Mouse (Mus musculus) gastrocnemius, postnatal 4 days (tissue): Measurements from ENCODE around the gene Npy5r. TPM values are rescaled to one million over a fixed set of nuclear protein-coding genes. Genes with fewer than 3 reads are reported as not detected.

Experiments used
- DNase-seq, 2 experiments: peaks; one replicate each; pipeline ENCODE4 v3.0.0; 2021 to 2022; ENCODE audit warnings: low spot score in 2 of 2, mixed read lengths in 2 of 2
- long read RNA-seq, 2 experiments: library from polyadenylated mRNA; stranded (forward); transcript quantifications; one replicate each; pipeline ENCODE4 v2.0.0; 2021
- total RNA-seq, 2 experiments: library from RNA; stranded (reverse); gene quantifications; 2 replicates each; pipeline ENCODE4 v1.2.3; 2021

Npy5r gene
- not detected for total RNA-seq
- long read RNA-seq, experiment 1, result 0 reads
- long read RNA-seq, experiment 2, result 0 reads

DNA sequence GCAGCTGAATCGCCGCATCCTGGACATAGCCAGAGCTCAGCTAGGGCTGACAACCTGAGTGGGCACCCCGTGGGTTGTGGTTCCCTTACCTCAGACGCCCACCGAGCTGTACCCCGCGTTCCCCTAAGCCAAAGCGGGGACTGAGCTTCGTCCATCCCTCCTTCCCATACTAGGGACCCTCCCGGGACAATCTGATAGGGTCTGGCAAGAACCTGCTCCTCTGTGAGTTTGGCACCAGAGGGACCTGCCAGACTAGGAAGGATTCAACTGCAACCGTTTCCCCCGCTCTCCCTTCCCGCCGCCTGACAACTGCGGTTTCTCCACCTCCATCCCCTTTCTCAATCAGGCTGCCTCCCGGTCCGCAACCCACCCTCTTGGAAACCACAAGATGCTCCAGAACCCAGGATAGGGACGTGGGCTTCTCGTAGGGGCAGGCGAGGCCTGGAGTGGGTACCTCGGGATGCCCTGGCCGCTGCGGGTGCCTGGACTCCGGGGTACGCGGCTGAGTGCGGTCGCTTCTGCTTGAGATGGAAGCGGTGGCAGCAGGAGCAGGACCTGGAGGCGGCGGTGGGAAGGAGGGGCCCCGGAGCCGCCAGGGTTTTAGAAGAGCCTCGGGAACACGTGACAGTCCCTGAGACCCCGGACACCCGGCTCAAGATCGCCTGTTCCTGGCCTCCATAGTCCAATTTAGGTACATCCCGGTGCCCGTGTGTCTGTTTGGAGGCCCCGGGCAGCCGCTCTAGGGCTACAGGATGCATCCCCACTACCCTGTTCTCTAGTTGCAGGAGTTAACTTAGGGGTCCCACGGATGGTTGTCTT is at the start of gene Npy5r:
Gene Npy5r (minus strand): TSS at position 618 of the 819 bp plus-strand sequence.
- no peak for DNase-seq

DNA sequence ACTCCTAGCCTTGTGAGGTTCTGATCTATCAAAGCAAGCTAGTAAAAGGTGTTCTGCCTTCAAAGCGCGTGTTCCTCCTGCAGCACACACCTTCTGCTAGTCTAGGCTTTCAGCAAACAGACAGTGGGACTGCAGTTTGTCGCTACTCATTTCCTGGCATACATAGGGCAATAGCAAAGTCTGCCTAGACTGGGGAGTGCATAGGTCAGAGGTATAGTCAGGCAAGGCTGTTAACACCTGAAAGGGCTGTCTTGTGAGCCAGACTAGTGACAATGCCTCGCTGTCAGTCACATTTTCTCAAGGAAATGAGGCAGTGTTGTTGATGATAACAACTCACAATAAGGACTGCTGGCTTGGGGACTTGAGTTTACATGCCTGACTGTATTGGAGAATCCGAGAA is 44.0 kb upstream of the Npy5r start:
- DNase-seq, result no peak

DNA sequence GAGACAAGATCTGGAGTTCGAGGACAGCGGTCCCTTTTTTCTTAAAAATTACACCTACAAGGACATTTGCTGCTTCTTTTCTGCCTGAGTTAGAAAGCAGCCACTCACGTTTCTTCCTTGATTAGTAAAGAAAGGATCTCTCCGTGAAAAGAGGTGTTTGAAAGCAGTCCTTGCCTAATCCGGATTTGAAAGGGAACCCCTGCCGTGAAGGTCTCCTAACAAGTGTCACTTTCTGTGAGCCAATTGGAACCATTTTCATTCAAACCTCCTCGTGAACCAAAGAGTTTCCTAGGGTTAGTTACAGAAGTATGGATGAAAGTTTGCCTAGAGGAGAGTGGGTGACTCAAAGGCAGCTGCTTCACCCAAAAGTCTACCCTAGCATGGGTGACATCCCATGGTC is 41.5 kb upstream of the Npy5r start:
- DNase-seq, result no peak

DNA sequence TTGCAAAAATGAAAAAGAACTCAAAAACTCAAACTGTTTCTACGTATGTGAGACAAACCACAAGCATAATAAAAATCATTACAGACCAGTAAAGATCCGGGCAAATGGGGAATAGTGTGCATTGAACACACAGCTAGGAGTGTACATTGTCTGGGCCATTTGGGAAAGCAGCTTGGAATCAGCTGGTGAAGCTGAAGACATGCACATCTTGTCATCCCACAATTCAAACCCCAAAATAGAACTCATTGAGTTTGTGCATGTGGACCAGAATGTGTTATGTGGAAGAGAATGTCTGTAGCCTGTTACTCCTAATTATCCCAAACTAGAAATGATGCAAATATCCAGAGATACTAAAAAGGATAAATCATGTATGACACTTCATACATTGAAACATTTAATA is 34.9 kb upstream of the Npy5r start:
- no peak for DNase-seq

DNA sequence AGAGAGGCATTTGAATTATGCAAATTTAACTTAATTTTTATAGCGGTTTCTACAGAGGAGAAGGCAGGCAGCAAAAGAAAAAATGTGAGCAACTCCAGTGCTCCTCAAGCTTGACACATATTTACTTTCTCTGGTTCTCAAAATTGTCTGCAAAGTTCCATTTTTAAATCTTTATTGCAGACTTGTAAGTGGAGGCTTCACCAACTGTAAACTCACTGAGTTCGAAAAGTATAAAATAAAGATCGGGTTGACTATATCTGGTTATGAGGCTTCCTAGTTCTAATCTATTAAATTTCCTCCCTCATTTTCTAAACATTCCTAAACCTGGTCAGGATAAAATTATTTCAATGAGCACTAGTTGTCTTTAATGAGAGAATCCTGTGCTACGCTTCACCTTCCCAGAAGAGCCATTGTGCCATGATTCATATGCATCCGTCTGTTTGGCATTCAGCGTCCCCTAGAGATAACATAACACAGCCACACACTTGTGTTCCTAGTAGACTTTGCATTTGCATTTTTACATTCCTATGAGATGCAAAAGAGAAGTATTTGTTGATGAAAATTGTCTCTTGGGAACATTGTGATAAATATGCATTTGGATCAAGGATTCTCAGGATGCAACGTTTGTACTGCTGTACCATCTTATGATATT is 26.5 kb upstream of the Npy5r start:
- no peak for DNase-seq

DNA sequence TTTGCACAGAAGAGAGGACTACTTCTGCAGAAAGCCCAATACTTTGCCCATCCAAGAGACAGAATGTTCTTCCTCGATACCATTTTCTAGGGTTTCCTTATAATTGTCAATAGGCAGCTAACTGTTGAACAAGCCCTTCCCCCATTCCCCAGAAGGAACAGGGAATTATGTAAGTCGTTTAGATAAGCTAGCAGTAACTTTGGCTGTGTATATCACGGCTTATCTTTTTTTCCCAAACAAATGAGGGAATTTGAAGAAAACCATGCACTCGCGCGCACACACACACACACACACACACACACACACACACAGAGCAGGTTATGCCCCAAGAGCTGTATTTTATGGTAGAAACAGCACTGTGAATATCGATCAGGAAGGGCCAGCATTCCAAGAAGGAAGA is 10.9 kb upstream of the Npy5r start:
- no peak for DNase-seq

DNA sequence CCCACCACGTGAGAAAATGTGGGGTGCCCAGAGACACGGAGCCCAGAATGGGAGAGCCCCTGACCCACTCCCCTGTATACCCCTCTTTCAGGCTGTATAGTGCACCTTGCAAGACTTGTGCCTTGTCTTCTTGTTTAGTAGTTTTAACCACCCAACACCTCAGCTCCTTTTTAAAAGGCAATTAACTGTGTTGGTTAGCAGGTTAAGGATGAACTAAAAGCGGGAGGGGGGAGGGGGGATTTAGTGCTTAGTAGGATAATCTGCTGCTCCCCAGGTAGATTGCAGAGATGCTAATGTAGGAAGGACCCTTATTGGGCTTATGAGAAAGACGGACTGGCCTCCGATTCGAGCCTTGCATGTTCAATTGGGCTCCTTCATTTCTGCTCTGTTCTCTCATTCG is 10.1 kb upstream of the Npy5r start:
- DNase-seq, result no peak

DNA sequence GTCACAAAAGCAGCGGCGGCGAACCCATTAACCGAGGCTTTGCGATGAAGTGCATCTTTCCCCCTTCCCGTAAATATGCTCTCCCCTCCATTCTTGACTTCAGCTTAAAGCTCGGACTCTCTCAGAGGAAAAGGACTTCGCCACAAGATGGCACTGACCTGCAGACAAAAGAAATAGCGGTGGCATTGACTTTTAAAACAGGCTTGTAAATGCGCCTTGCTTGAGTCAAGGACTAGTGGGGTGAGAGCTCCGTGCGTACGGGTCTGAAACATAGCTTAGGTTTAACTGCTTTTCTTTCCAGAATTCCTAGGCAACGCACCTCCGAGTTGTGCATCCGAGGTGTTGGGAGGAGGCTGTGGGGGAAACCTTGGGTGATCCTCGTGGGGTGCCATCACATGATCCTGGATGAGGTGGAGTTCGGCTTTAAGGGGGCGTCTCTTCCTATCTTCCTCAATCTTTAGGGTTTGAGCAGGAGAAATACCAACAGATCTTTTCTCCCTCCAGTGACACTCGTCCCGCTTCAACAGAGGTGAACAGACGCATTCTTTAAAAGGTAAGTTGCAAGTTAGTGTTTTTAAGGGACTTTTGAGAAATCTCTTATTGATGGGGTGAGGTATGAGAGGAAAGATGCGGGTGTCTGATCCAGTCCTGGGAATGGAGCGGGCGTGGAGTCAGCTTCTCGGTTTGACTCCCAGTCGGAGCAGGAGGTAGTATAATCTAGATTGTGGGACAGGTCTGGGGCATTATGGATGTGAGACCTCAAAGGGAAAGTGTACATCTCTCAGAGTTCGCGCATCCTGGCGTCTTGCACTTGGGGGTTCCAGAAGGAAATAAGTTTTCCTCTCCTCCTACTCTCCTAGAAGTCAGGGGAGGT is 9.3 kb upstream of the Npy5r start, which contains the start of gene Npy1r:
Gene Npy1r (plus strand): TSS at position 223 of the 874 bp plus-strand sequence.
- DNase-seq, result no peak

DNA sequence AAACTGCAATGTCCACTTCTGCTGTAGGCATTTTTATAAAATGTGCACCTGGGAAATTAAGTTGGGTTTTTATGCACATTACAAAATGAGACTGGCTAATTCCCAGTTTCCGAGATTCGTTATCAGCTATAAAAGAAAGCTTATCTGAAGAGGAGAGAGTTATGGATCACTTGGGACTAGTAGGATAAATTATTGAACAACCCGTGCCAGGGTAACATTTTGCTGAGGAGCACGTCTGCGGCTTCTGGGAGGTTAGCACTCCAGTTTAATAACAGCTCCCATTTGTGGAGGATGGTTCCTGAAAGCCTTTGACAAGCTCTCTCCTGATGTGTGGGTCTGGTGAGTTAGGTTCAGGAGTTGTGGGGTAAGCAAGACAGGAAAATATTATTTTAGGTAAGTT is 2.5 kb upstream of the Npy5r start:
- no peak for DNase-seq

DNA sequence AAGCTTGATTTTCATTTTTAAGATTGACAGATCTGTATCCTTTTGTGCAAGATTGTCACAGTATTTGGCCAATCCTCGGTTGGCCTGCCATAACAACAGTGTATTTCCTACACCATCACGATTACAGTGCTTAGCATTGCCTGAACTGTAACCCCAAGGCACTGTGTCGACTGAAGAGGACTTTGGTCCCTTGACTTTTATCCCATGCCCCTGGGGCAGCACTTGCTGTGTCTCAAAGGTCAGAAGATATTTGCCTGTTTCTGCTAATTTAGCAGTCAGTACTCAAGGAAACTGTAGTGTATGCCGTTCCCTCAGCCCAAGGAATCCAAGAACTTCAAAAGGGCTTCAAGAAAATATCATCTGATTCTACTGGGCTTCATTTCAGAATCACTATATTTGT is 871 bp upstream of the Npy5r start:
- DNase-seq, result no peak

DNA sequence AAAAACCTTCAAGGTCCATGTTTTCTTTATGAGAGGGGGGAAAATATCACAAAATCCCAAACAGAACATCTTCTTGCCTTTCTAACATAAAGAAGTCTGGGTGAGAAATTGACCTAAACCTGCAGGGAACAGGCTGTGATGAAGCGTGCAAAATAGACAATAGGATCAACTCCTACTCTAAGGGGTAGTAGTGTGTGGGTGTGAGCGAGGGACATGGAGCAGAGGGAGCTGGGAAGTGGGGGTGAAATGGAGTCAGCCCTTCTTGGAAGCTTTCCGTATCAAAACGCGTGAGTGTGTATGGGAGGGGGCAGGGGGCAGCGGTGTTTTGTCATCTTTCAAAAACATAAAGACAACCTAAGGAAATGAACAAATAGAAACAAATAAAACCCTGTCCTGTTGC is 467 bp upstream of the Npy5r start:
- DNase-seq, result no peak

DNA sequence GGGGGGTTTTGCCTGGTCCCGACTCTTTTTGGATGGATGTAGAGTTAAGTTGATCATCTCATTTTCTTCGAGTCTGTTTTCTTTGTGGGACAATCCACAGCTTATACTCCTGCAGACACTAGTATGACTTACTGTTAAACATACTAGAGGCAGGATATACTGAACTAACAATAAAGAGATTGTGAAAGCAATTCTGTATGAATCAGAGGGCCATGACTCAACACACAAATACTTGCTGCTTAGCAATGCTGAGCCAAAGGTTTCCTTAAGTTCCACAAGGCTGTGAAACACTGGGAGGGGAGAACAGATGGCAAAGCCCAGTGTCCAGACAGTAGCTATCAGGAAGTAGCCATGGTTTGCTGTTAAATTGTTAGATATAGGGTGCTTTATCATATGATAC is 6.7 kb downstream of the Npy5r start:
- no peak for DNase-seq

DNA sequence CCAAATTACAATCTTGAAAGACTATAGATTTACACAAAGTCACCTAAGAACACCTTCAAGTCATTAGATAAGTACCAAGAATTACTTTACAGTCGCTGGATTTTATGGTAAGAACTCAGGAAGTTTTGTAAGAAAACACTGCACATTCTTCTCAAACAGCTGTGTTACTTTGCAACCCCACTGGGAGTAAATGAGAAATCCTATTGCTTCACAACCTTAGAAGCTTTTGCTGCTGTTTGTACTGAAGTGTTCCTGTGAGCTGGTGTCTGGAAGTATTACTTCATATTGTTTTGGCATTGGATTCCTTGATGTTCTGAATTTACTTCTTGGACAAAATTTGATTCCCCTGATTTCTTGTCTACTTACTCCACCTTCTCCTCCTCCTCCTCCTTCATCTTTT is 57.2 kb downstream of the Npy5r start:
- DNase-seq, result no peak

Other genes with a start within 250 kb of the Npy5r start
- 1 to 10 TPM; 6.5 to 9.1 TPM for gene Tma16, start 201.6 kb downstream of the Npy5r start, total RNA-seq
- gene Tktl2, start 176.4 kb downstream of the Npy5r start, total RNA-seq, result not detected
- 1 to 10 TPM in 1 of 2 experiments, under 1 TPM in 1; 0.80 to 1.8 TPM for gene Npy1r, start 9.1 kb upstream of the Npy5r start, total RNA-seq
- 1 to 10 TPM; 5.6 to 6.7 TPM for gene Naf1, start 172.1 kb upstream of the Npy5r start, total RNA-seq